Mouse (Mus musculus): ENCODE data around the gene Psd4.

- TF ChIP-seq GATA1 (IDR thresholded peaks at IDR 0.05; ENCODE audit: borderline replicate concordance, low read length) (no peak), FLI1 (IDR thresholded peaks at IDR 0.05; ENCODE audit: low read length) (no peak)
Observed at GRCm38 (mm10) chr2:24341395-24341885, 25.9 kb upstream of the Psd4 start.

All from megakaryocyte, embryonic 14.5 days (primary cell).